Mouse (Mus musculus): ENCODE data around the gene Rhox12. TPM values are rescaled to one million over a fixed set of nuclear protein-coding genes. Genes with fewer than 3 reads are reported as not detected.
A peak's percentile ranks its signal among the peaks of the same experiment; 100 is the strongest.

The Rhox12 gene
- total and polyA plus RNA-seq, 2 experiments from 2014 or later, result not detected

- 90% methylated on average over 11 of the region's 11 CpGs for WGBS
- no peak for ATAC-seq (ENCODE audit: low FRiP score)
- H3K4me2 ChIP-seq (ENCODE audit: low read depth, low read length, poor library complexity, severe bottlenecking), result no peak within 1 kb of the TSS
- H3K9ac ChIP-seq (replicated peaks; ENCODE audit: low read length, poor library complexity, severe bottlenecking), result no peak within 1 kb of the TSS
- H3K9me3 ChIP-seq (ENCODE audit: low read length), result no peaks in the 10 kb centered on the region
- H3K4me1 ChIP-seq (ENCODE audit: insufficient read depth, low read length), result no peaks in the 10 kb centered on the region
- H3K27ac ChIP-seq (ENCODE audit: low read depth, low read length), result no peak within 1 kb of the TSS
- no peak for TF ChIP-seq CTCF (IDR thresholded peaks at IDR 0.05)
- no peak for DNase-seq (ENCODE audit: low spot score)
- H3K36me3 ChIP-seq (ENCODE audit: insufficient read depth, low read length), result no peaks in the 10 kb centered on the region
- no peak within 1 kb of the TSS for H3K4me3 ChIP-seq (ENCODE audit: low read depth, low read length)
- H3K27me3 ChIP-seq (ENCODE audit: insufficient read depth, low read length), result no peaks in the 10 kb centered on the region
These were observed 44.5 kb downstream of the Rhox12 start, which contains the start of gene Rhox10 for GRCm38 (mm10) chrX:38066175-38066574. Gene Rhox10, plus strand, starts transcription at chrX:38066475.

GRCm38 (mm10) chrX:38061544-38061943 is 49.2 kb downstream of the Rhox12 start:
- Histone ChIP-seq H3K4me2 (ENCODE audit: low read depth, low read length, poor library complexity, severe bottlenecking) (no peak overlapping the region), H3K27me3 (ENCODE audit: insufficient read depth, low read length) (no peaks in the 10 kb centered on the region), H3K36me3 (ENCODE audit: insufficient read depth, low read length) (no peaks in the 10 kb centered on the region), H3K4me3 (ENCODE audit: low read depth, low read length) (no peak overlapping the region), H3K9ac (replicated peaks; ENCODE audit: low read length, poor library complexity, severe bottlenecking) (no peak overlapping the region), H3K4me1 (ENCODE audit: insufficient read depth, low read length) (no peaks in the 10 kb centered on the region), H3K27ac (ENCODE audit: low read depth, low read length) (no peak overlapping the region), H3K9me3 (ENCODE audit: low read length) (no peaks in the 10 kb centered on the region)
- DNase-seq (ENCODE audit: low spot score) (peak; percentile 6), ATAC-seq (ENCODE audit: low FRiP score) (no peak)
- peak; percentile 64 for TF ChIP-seq CTCF (IDR thresholded peaks at IDR 0.05)
- WGBS, result 0% methylated on average over 1 of the region's 1 CpGs

Other genes with a start within 250 kb of the Rhox12 start
- gene Rhox8, start 232.0 kb downstream of the Rhox12 start, total RNA-seq (2014; rRNA removed), result not detected in 2 replicates
- gene Rhox8, start 232.0 kb downstream of the Rhox12 start, polyA plus RNA-seq (2015; fragmentation: Nextera tagmentation; extraction: Ambion mirVana), result not detected in 2 replicates
- not detected in 2 replicates for gene Rhox7b, start 213.7 kb downstream of the Rhox12 start, total RNA-seq (2014; rRNA removed)
- not detected in 2 replicates for gene Rhox7b, start 213.7 kb downstream of the Rhox12 start, polyA plus RNA-seq (2015; fragmentation: Nextera tagmentation; extraction: Ambion mirVana)
- not detected in 2 replicates for gene Rhox9, start 209.1 kb downstream of the Rhox12 start, total RNA-seq (2014; rRNA removed)
- not detected in 2 replicates for gene Rhox9, start 209.1 kb downstream of the Rhox12 start, polyA plus RNA-seq (2015; fragmentation: Nextera tagmentation; extraction: Ambion mirVana)
- gene Btg1-ps1, start 92.1 kb downstream of the Rhox12 start, total RNA-seq (2014; rRNA removed), result not detected in 2 replicates
- gene Btg1-ps1, start 92.1 kb downstream of the Rhox12 start, polyA plus RNA-seq (2015; fragmentation: Nextera tagmentation; extraction: Ambion mirVana), result not detected in 2 replicates
- not detected in 2 replicates for gene Btg1-ps2, start 67.8 kb downstream of the Rhox12 start, total RNA-seq (2014; rRNA removed)
- not detected in 2 replicates for gene Btg1-ps2, start 67.8 kb downstream of the Rhox12 start, polyA plus RNA-seq (2015; fragmentation: Nextera tagmentation; extraction: Ambion mirVana)
- not detected in 2 replicates for gene Rhox10, start 44.4 kb downstream of the Rhox12 start, total RNA-seq (2014; rRNA removed)
- gene Rhox10, start 44.4 kb downstream of the Rhox12 start, polyA plus RNA-seq (2015; fragmentation: Nextera tagmentation; extraction: Ambion mirVana), result not detected in 2 replicates
- not detected in 2 replicates for gene Rhox11, start 25.8 kb downstream of the Rhox12 start, total RNA-seq (2014; rRNA removed)
- not detected in 2 replicates for gene Rhox11, start 25.8 kb downstream of the Rhox12 start, polyA plus RNA-seq (2015; fragmentation: Nextera tagmentation; extraction: Ambion mirVana)
- gene Rhox13, start 10.3 kb upstream of the Rhox12 start, total RNA-seq (2014; rRNA removed), result not detected in 2 replicates
- gene Rhox13, start 10.3 kb upstream of the Rhox12 start, polyA plus RNA-seq (2015; fragmentation: Nextera tagmentation; extraction: Ambion mirVana), result not detected in 2 replicates
- 27.3 and 33.0 TPM in 2 replicates for gene Zbtb33, start 78.9 kb upstream of the Rhox12 start, total RNA-seq (2014; rRNA removed)
- gene Zbtb33, start 78.9 kb upstream of the Rhox12 start, polyA plus RNA-seq (2015; fragmentation: Nextera tagmentation; extraction: Ambion mirVana), result 3.3 and 3.7 TPM in 2 replicates
- gene Tmem255a, start 141.5 kb upstream of the Rhox12 start, total RNA-seq (2014; rRNA removed), result 26.5 and 29.3 TPM in 2 replicates
- 25.5 and 27.8 TPM in 2 replicates for gene Tmem255a, start 141.5 kb upstream of the Rhox12 start, polyA plus RNA-seq (2015; fragmentation: Nextera tagmentation; extraction: Ambion mirVana)
- gene Atp1b4, start 205.3 kb upstream of the Rhox12 start, total RNA-seq (2014; rRNA removed), result not detected in 2 replicates
- gene Atp1b4, start 205.3 kb upstream of the Rhox12 start, polyA plus RNA-seq (2015; fragmentation: Nextera tagmentation; extraction: Ambion mirVana), result not detected in 2 replicates